Mouse (Mus musculus): ENCODE measurements around the gene Gm13276. TPM values are rescaled to one million over a fixed set of nuclear protein-coding genes. Genes with fewer than 3 reads are reported as not detected.

The Gm13276 gene
- total RNA-seq, 1 experiment from 2014 or later = not detected

Other genes with a start within 250 kb of the Gm13276 start
- gene Ifna15, start 227.5 kb upstream of the Gm13276 start, total RNA-seq (2023; ENCODE audit: inconsistent age) = not detected in 4 replicates
- not detected in 4 replicates for gene Ifna14, start 213.9 kb upstream of the Gm13276 start, total RNA-seq (2023; ENCODE audit: inconsistent age)
- gene Ifna9, start 193.3 kb upstream of the Gm13276 start, total RNA-seq (2023; ENCODE audit: inconsistent age) = not detected in 4 replicates
- not detected in 4 replicates for gene Ifna12, start 182.3 kb upstream of the Gm13276 start, total RNA-seq (2023; ENCODE audit: inconsistent age)
- not detected in 4 replicates for gene C87499, start 151.3 kb upstream of the Gm13276 start, total RNA-seq (2023; ENCODE audit: inconsistent age)
- gene Ifna13, start 141.2 kb upstream of the Gm13276 start, total RNA-seq (2023; ENCODE audit: inconsistent age) = not detected in 4 replicates
- gene Ifna16, start 108.8 kb upstream of the Gm13276 start, total RNA-seq (2023; ENCODE audit: inconsistent age) = not detected in 4 replicates
- gene Ifna2, start 101.8 kb upstream of the Gm13276 start, total RNA-seq (2023; ENCODE audit: inconsistent age) = not detected in 4 replicates
- gene Ifnab, start 94.3 kb upstream of the Gm13276 start, total RNA-seq (2023; ENCODE audit: inconsistent age) = not detected in 4 replicates
- not detected in 4 replicates for gene Gm26566, start 63.9 kb upstream of the Gm13276 start, total RNA-seq (2023; ENCODE audit: inconsistent age)
- gene Klhl9, start 63.2 kb upstream of the Gm13276 start, total RNA-seq (2023; ENCODE audit: inconsistent age) = 16.1 to 18.8 TPM (median 16.6 TPM) in 4 replicates
- not detected in 4 replicates for gene Gm13271, start 30.8 kb upstream of the Gm13276 start, total RNA-seq (2023; ENCODE audit: inconsistent age)
- not detected in 4 replicates for gene Gm13283, start 25.6 kb upstream of the Gm13276 start, total RNA-seq (2023; ENCODE audit: inconsistent age)
- gene Gm13290, start 11.9 kb upstream of the Gm13276 start, total RNA-seq (2023; ENCODE audit: inconsistent age) = not detected in 4 replicates
- not detected in 4 replicates for gene Gm13289, start 8.8 kb upstream of the Gm13276 start, total RNA-seq (2023; ENCODE audit: inconsistent age)
- not detected in 4 replicates for gene Gm13272, start 5.9 kb upstream of the Gm13276 start, total RNA-seq (2023; ENCODE audit: inconsistent age)
- gene Ifnz, start 3.6 kb upstream of the Gm13276 start, total RNA-seq (2023; ENCODE audit: inconsistent age) = not detected in 4 replicates
- not detected in 4 replicates for gene Gm13277, start 2.9 kb downstream of the Gm13276 start, total RNA-seq (2023; ENCODE audit: inconsistent age)
- not detected in 4 replicates for gene Gm13278, start 5.8 kb downstream of the Gm13276 start, total RNA-seq (2023; ENCODE audit: inconsistent age)
- not detected in 4 replicates for gene Gm13275, start 8.8 kb downstream of the Gm13276 start, total RNA-seq (2023; ENCODE audit: inconsistent age)
- not detected in 4 replicates for gene Gm13279, start 11.7 kb downstream of the Gm13276 start, total RNA-seq (2023; ENCODE audit: inconsistent age)
- 0.36 TPM in 1 of 4 replicates, not detected in the others for gene Gm13285, start 14.0 kb downstream of the Gm13276 start, total RNA-seq (2023; ENCODE audit: inconsistent age)
- not detected in 4 replicates for gene Gm13287, start 17.5 kb downstream of the Gm13276 start, total RNA-seq (2023; ENCODE audit: inconsistent age)
- not detected in 4 replicates for gene Gm13288, start 19.8 kb downstream of the Gm13276 start, total RNA-seq (2023; ENCODE audit: inconsistent age)
- gene Ifna7, start 30.5 kb downstream of the Gm13276 start, total RNA-seq (2023; ENCODE audit: inconsistent age) = not detected in 4 replicates
- gene Ifna11, start 34.2 kb downstream of the Gm13276 start, total RNA-seq (2023; ENCODE audit: inconsistent age) = not detected in 4 replicates
- not detected in 4 replicates for gene Ifna6, start 41.7 kb downstream of the Gm13276 start, total RNA-seq (2023; ENCODE audit: inconsistent age)
- gene Ifna5, start 49.8 kb downstream of the Gm13276 start, total RNA-seq (2023; ENCODE audit: inconsistent age) = not detected in 4 replicates
- not detected in 4 replicates for gene Ifna4, start 56.2 kb downstream of the Gm13276 start, total RNA-seq (2023; ENCODE audit: inconsistent age)
- gene Ifna1, start 64.4 kb downstream of the Gm13276 start, total RNA-seq (2023; ENCODE audit: inconsistent age) = not detected in 4 replicates
- gene Ifne, start 94.5 kb downstream of the Gm13276 start, total RNA-seq (2023; ENCODE audit: inconsistent age) = not detected in 4 replicates